In genomic region chr17:56331256-56331655, GRCm38 (mm10) we compare ENCODE assay signal across 15 mouse cellular contexts. TPM values are rescaled to one million over a fixed set of nuclear protein-coding genes. Genes with fewer than 3 reads are reported as not detected.
DNase-seq lines count a peak whose midpoint lies in the region; ATAC-seq lines count a peak whose summit lies in the region.
"Had no signal": no experiment of that assay in that cellular context is flagged by ENCODE, and none has a peak within 500 bp of the region (broad histone marks: within the 10 kb centered on the region; RNA-seq: fewer than 3 reads in every experiment).

No protein-coding gene starts in this region.

- ATAC-seq in liver, embryonic 11.5 days (replicated peaks; ENCODE audit: low FRiP score) = no peak
- ATAC-seq: inflammation-experienced regulatory T-cells, adult 6 months had no signal

- no peaks in the 10 kb centered on the region for H3K9me3 ChIP-seq in heart, embryonic 10.5 days
- H3K9me3 ChIP-seq in liver, embryonic 11.5 days (ENCODE audit: control insufficient read depth, low read length) = no peaks in the 10 kb centered on the region
- H3K9me3 ChIP-seq: liver, embryonic 15.5 days; megakaryocyte, embryonic 14.5 days; neural tube, embryonic 12.5 days had no signal

- H3K4me3 ChIP-seq in heart, embryonic 10.5 days = no peak overlapping the region
- H3K4me3 ChIP-seq in liver, embryonic 11.5 days (ENCODE audit: low read depth, low read length) = no peak overlapping the region
- H3K4me3 ChIP-seq: liver, embryonic 15.5 days; megakaryocyte, embryonic 14.5 days; neural tube, embryonic 12.5 days had no signal

- no peak overlapping the region for H3K9ac ChIP-seq in liver, embryonic 11.5 days (ENCODE audit: low read depth, low read length)
- H3K9ac ChIP-seq: liver, embryonic 15.5 days had no signal

- no peaks in the 10 kb centered on the region for H3K27me3 ChIP-seq in heart, embryonic 10.5 days (ENCODE audit: insufficient read depth, poor library complexity, severe bottlenecking)
- no peaks in the 10 kb centered on the region for H3K27me3 ChIP-seq in liver, embryonic 11.5 days (replicated peaks; ENCODE audit: control insufficient read depth, insufficient read depth, low read length)
- H3K27me3 ChIP-seq: liver, embryonic 15.5 days; megakaryocyte, embryonic 14.5 days; neural tube, embryonic 12.5 days had no signal

- H3K4me1 ChIP-seq in heart, embryonic 10.5 days = peaks cover 72% of the 10 kb centered on the region
- H3K4me1 ChIP-seq in liver, embryonic 11.5 days (replicated peaks; ENCODE audit: control insufficient read depth, insufficient read depth, low read length) = peaks cover 37% of the 10 kb centered on the region

- no peak overlapping the region for H3K27ac ChIP-seq in heart, embryonic 10.5 days
- H3K27ac ChIP-seq in liver, embryonic 11.5 days (ENCODE audit: low read depth, low read length) = no peak overlapping the region
- H3K27ac ChIP-seq: liver, embryonic 15.5 days; neural tube, embryonic 12.5 days had no signal

- intact Hi-C loops in gastrocnemius, postnatal 36 days (cut with DNase I) = no loop called here

- peaks cover 5% of the 10 kb centered on the region; the same call in 1 of the 2 replicates for H3K36me3 ChIP-seq in heart, embryonic 10.5 days
- no peaks in the 10 kb centered on the region for H3K36me3 ChIP-seq in liver, embryonic 11.5 days (ENCODE audit: control insufficient read depth, insufficient read depth, low read length)
- H3K36me3 ChIP-seq: liver, embryonic 15.5 days; neural tube, embryonic 12.5 days had no signal

- no peak overlapping the region for H3K4me2 ChIP-seq in liver, embryonic 11.5 days
- H3K4me2 ChIP-seq: liver, embryonic 15.5 days; neural tube, embryonic 12.5 days had no signal

- peak; percentile 97 for DNase-seq in heart, adult 11 months
- DNase-seq in heart, embryonic 10.5 days (ENCODE audit: low spot score) = no peak
- DNase-seq in testis, postnatal 10 days (ENCODE audit: low spot score) = peak; percentile 62
- DNase-seq in testis, postnatal 14 days (ENCODE audit: low spot score) = no peak
- peak; percentile 47 to 66 for DNase-seq in gastrocnemius, postnatal 36 days
- DNase-seq in liver, embryonic 11.5 days (ENCODE audit: low spot score) = no peak
- DNase-seq in right cerebral cortex, postnatal 4 days = no peak
- DNase-seq: kidney, postnatal 14 days; right cerebral cortex, postnatal 14 days had no signal

RNA-seq across cellular contexts. Expression of gene Kdm4b, which starts 5.4 kb away (rescaled TPM):
- 34.6 and 35.6 TPM in 2 replicates for polyA plus RNA-seq in heart, embryonic 10.5 days (2016; fragmentation: Nextera tagmentation; extraction: Ambion mirVana)
- 10 to 100 TPM; 26.0 to 29.8 TPM for total RNA-seq in gastrocnemius, postnatal 36 days (2021)
- polyA plus RNA-seq in liver, embryonic 11.5 days (2014; fragmentation: Nextera tagmentation; extraction: Ambion mirVana) = 21.7 and 24.3 TPM in 2 replicates

RNA-seq across cellular contexts. Expression of gene Uhrf1, which starts 28.1 kb away (rescaled TPM):
- 136 and 163 TPM in 2 replicates for polyA plus RNA-seq in heart, embryonic 10.5 days (2016; fragmentation: Nextera tagmentation; extraction: Ambion mirVana)
- 1 to 10 TPM; 1.4 to 3.0 TPM for total RNA-seq in gastrocnemius, postnatal 36 days (2021)
- 172 and 182 TPM in 2 replicates for polyA plus RNA-seq in liver, embryonic 11.5 days (2014; fragmentation: Nextera tagmentation; extraction: Ambion mirVana)

RNA-seq across cellular contexts. Expression of gene Arrdc5, which starts 31.2 kb away (rescaled TPM):
- not detected in 2 replicates for polyA plus RNA-seq in heart, embryonic 10.5 days (2016; fragmentation: Nextera tagmentation; extraction: Ambion mirVana)
- total RNA-seq in gastrocnemius, postnatal 36 days (2021) = not detected
- polyA plus RNA-seq in liver, embryonic 11.5 days (2014; fragmentation: Nextera tagmentation; extraction: Ambion mirVana) = not detected in 2 replicates
- total RNA-seq: left cerebral cortex, postnatal 10 days had no signal
- polyA plus RNA-seq: cortical plate, adult 2 months; inflammation-experienced regulatory T-cells, adult 6 months; liver, embryonic 15.5 days; neural tube, embryonic 12.5 days had no signal

RNA-seq across cellular contexts. Expression of gene Plin3, which starts 38.6 kb away (rescaled TPM):
- polyA plus RNA-seq in heart, embryonic 10.5 days (2016; fragmentation: Nextera tagmentation; extraction: Ambion mirVana) = 81.7 and 93.2 TPM in 2 replicates
- 10 to 100 TPM; 44.4 to 45.7 TPM for total RNA-seq in gastrocnemius, postnatal 36 days (2021)
- polyA plus RNA-seq in liver, embryonic 11.5 days (2014; fragmentation: Nextera tagmentation; extraction: Ambion mirVana) = 48.4 and 53.7 TPM in 2 replicates

RNA-seq across cellular contexts. Expression of gene Ticam1, which starts 54.7 kb away (rescaled TPM):
- polyA plus RNA-seq in heart, embryonic 10.5 days (2016; fragmentation: Nextera tagmentation; extraction: Ambion mirVana) = 6.8 and 9.5 TPM in 2 replicates
- 1 to 10 TPM; 2.0 to 3.2 TPM for total RNA-seq in gastrocnemius, postnatal 36 days (2021)
- polyA plus RNA-seq in liver, embryonic 11.5 days (2014; fragmentation: Nextera tagmentation; extraction: Ambion mirVana) = 5.8 and 6.2 TPM in 2 replicates

Comparison
In these comparisons a context has a peak if more than half of its experiments do, and no peak if none do; other contexts are left out.
1. DNase-seq: peak in heart, adult 11 months (single experiment), testis, postnatal 10 days (single experiment) and gastrocnemius, postnatal 36 days (2 of 2); none in heart, embryonic 10.5 days (single experiment), testis, postnatal 14 days (single experiment), liver, embryonic 11.5 days (single experiment) and right cerebral cortex, postnatal 4 days (single experiment).